Mouse (Mus musculus): ENCODE data around the gene Sco1. TPM values are rescaled to one million over a fixed set of nuclear protein-coding genes. Genes with fewer than 3 reads are reported as not detected.
"Not testable (repeated sequence)": the region's sequence is repeated elsewhere in the genome, so short reads cannot be mapped to it uniquely, and the experiment has no call there.

Sco1 gene
- polyA plus RNA-seq, 1 experiment from 2014 or later = 16.5 TPM

DNA sequence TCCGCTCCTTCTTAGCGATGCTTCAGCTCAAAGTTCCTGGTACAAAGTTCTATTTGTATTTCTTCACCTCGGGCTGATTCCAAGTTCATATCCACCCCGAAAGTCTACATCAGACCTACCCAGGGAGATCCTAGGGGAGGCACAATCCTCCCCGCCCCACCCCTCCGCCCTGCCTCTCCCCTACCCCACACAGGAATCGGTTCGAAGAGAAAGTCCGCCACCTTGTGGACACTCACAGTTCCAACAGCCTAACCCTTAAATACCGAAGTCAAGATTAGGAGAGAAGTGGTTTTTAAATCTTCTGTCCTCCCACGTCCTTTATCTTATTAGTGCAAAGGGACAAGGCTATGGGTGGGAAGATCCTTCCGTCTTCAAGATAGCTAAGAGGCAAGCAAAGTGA is 31.5 kb upstream of the Sco1 start:
- no peak overlapping the region for H3K9ac ChIP-seq (replicated peaks; ENCODE audit: low read depth, low read length)
- ATAC-seq (ENCODE audit: insufficient number of reproducible peaks, insufficient read depth, low FRiP score, low read depth) = peak; percentile 46; the same call in 1 of the 2 replicates
- H3K4me1 ChIP-seq (ENCODE audit: control insufficient read depth, insufficient read depth, low read length) = no peaks in the 10 kb centered on the region
- H3K4me3 ChIP-seq (ENCODE audit: low read depth, low read length) = peak overlapping the region; percentile 13; the same call in 1 of the 2 replicates
- 5% methylated on average over 12 of the region's 12 CpGs for WGBS
- H3K9me3 ChIP-seq (ENCODE audit: control insufficient read depth, low read depth, low read length) = no peaks in the 10 kb centered on the region
- peak overlapping the region; percentile 43 for H3K4me2 ChIP-seq (replicated peaks; ENCODE audit: low read depth, low read length)
- no peaks in the 10 kb centered on the region for H3K27me3 ChIP-seq (ENCODE audit: control insufficient read depth, insufficient read depth, low read length)
- H3K27ac ChIP-seq (ENCODE audit: low read length) = no peak overlapping the region
- no peaks in the 10 kb centered on the region for H3K36me3 ChIP-seq (ENCODE audit: control insufficient read depth, insufficient read depth, low read length)

DNA sequence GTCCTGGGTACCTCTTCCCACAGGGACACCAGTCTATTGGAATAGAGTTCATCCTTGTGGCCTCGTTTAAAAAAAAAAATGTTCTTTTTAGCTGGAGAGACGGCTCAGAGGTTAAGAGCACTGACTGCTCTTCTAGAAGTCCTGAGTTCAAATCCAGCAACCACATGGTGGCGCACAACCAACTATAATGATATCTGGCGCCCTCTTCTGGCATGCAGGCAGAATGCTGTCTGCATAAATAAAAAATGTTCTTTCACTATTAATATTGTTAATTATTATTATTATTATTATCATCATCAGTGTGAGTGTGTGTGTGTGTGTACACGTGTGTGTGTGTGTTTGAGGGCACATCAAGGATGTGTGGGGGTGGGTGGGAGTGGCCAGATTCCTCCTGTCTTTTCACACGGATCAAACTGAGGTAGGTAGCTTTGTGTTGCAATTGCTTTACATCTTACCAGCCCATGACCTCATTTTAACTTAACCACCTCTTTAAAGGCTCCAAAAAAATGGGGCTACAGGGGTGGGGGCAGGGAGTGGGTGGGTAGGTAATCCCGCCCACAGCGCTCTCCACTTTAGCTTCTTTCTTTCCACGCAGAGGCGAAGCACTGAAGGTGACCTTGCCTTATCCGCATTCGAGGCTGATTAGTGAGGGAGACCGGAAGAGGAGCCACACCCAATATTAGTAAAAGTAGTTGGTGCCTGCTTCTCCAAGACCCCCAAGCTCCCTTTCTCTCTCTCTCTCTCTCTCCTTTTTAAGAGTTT is 29.9 kb upstream of the Sco1 start:
- no peak for ATAC-seq (ENCODE audit: insufficient number of reproducible peaks, insufficient read depth, low FRiP score, low read depth)

DNA sequence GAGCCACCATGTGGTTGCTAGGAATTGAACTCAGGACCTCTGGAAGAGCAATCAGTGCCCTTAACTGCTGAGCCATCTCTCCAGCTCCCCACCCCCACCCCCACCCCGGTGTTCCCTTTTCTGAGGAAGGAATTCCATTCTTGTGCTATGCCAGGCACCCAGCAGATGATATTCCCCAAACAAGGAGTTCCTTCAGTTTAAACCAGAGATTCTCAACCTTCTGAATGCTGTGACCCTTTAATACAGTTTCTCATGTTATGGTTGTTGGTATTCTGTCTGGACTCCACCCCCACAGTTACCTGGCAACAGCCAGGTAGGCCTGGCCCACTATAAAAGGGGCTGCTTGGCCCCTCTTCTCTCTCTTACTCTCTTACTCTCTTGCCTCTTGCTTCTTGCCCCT is 29.3 kb upstream of the Sco1 start:
- H3K4me3 ChIP-seq (ENCODE audit: low read depth, low read length); H3K27me3 ChIP-seq (ENCODE audit: control insufficient read depth, insufficient read depth, low read length); H3K9me3 ChIP-seq (ENCODE audit: control insufficient read depth, low read depth, low read length); ATAC-seq (ENCODE audit: insufficient number of reproducible peaks, insufficient read depth, low FRiP score, low read depth); H3K27ac ChIP-seq (ENCODE audit: low read length); H3K4me2 ChIP-seq (replicated peaks; ENCODE audit: low read depth, low read length); H3K4me1 ChIP-seq (ENCODE audit: control insufficient read depth, insufficient read depth, low read length); H3K9ac ChIP-seq (replicated peaks; ENCODE audit: low read depth, low read length); H3K36me3 ChIP-seq (ENCODE audit: control insufficient read depth, insufficient read depth, low read length): not testable (repeated sequence)
- WGBS = 52% methylated on average over 1 of the region's 1 CpGs

More for the DNA sequence above, 29.9 kb upstream of the Sco1 start:
- Histone ChIP-seq H3K9ac (replicated peaks; ENCODE audit: low read depth, low read length) (no peak overlapping the region), H3K4me3 (ENCODE audit: low read depth, low read length) (no peak overlapping the region), H3K36me3 (ENCODE audit: control insufficient read depth, insufficient read depth, low read length) (no peaks in the 10 kb centered on the region), H3K27me3 (ENCODE audit: control insufficient read depth, insufficient read depth, low read length) (no peaks in the 10 kb centered on the region), H3K4me1 (ENCODE audit: control insufficient read depth, insufficient read depth, low read length) (no peaks in the 10 kb centered on the region), H3K9me3 (ENCODE audit: control insufficient read depth, low read depth, low read length) (no peaks in the 10 kb centered on the region), H3K27ac (ENCODE audit: low read length) (no peak overlapping the region), H3K4me2 (replicated peaks; ENCODE audit: low read depth, low read length) (no peak overlapping the region)
- WGBS = 85% methylated on average over 13 of the region's 13 CpGs

DNA sequence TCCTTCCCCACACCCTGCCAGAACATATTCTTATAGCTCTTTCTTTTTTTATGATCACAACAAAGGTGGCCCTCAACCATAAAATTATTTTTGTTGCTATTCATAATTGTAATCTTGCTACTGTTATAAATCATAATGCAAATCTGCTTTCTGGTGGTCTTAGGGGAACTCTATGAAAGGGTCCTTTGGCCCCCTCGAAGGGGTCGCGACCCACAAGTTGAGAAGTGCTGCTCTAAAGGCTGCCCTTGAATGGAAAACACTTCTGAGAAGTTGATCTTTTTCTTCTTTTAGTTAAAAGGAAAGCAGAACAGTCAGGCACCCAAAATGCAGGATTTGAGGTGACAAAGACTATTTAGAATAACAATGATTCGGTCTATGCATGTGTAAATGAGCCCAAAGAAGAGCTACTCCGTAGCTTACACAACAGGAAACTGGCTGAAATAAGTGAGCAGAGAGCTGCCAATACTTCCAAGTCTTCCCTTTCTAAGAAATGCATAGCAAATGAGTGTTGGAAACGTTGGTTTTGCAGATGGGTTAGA is 28.6 kb upstream of the Sco1 start:
- Histone ChIP-seq H3K4me3 (ENCODE audit: low read depth, low read length) (no peak overlapping the region), H3K9ac (replicated peaks; ENCODE audit: low read depth, low read length) (no peak overlapping the region), H3K9me3 (ENCODE audit: control insufficient read depth, low read depth, low read length) (no peaks in the 10 kb centered on the region), H3K4me2 (replicated peaks; ENCODE audit: low read depth, low read length) (no peak overlapping the region), H3K27ac (ENCODE audit: low read length) (no peak overlapping the region), H3K4me1 (ENCODE audit: control insufficient read depth, insufficient read depth, low read length) (no peaks in the 10 kb centered on the region), H3K36me3 (ENCODE audit: control insufficient read depth, insufficient read depth, low read length) (no peaks in the 10 kb centered on the region), H3K27me3 (ENCODE audit: control insufficient read depth, insufficient read depth, low read length) (no peaks in the 10 kb centered on the region)
- ATAC-seq (ENCODE audit: insufficient number of reproducible peaks, insufficient read depth, low FRiP score, low read depth) = no peak
- WGBS = 38% methylated on average over 6 of the region's 6 CpGs

DNA sequence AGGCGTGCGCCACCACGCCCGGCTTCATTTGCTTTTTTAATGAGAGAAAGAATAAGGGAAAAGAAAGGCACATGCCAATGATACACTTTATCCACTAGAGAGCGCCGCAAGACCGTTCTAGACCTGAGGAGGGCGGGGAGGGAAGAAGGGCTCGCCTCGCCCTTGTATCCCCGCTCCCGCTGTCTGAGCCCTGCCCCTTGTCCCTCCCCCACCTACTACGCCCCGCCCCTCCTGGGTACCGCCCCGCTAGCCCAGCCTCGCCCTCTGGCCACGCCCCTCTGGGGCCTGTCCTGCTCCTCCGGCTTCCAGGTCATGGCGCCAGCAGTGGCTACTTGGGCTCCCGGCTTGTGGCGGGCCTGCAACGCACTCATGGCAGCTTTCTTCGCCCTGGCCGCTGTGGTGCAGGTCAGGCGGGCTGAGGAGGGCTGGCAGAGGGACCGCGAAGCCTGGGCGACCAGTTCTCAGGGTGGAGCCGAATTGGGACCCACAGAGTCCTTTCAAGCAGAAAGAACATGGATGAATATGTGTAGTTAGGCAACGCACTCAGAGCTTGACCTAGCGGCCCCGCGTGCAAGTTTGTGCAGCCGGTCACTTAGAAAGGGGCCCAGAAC is 27.5 kb upstream of the Sco1 start, which contains the start of gene Tmem220:
Tmem220 (plus strand) TSS at position 288 of the 611 bp plus-strand sequence.
- under 1% methylated on average over 33 of the region's 35 CpGs for WGBS
- peak within 1 kb of the TSS; percentile 50 for H3K4me2 ChIP-seq (replicated peaks; ENCODE audit: low read depth, low read length)
- no peaks in the 10 kb centered on the region for H3K27me3 ChIP-seq (ENCODE audit: control insufficient read depth, insufficient read depth, low read length)
- ATAC-seq (ENCODE audit: insufficient number of reproducible peaks, insufficient read depth, low FRiP score, low read depth) = peak; percentile 95
- H3K27ac ChIP-seq (ENCODE audit: low read length) = no peak within 1 kb of the TSS
- H3K9ac ChIP-seq (replicated peaks; ENCODE audit: low read depth, low read length) = peak within 1 kb of the TSS; percentile 31; the same call in 1 of the 2 replicates
- H3K4me1 ChIP-seq (ENCODE audit: control insufficient read depth, insufficient read depth, low read length) = no peaks in the 10 kb centered on the region
- no peaks in the 10 kb centered on the region for H3K9me3 ChIP-seq (ENCODE audit: control insufficient read depth, low read depth, low read length)
- no peaks in the 10 kb centered on the region for H3K36me3 ChIP-seq (ENCODE audit: control insufficient read depth, insufficient read depth, low read length)
- H3K4me3 ChIP-seq (ENCODE audit: low read depth, low read length) = peak within 1 kb of the TSS; percentile 38

DNA sequence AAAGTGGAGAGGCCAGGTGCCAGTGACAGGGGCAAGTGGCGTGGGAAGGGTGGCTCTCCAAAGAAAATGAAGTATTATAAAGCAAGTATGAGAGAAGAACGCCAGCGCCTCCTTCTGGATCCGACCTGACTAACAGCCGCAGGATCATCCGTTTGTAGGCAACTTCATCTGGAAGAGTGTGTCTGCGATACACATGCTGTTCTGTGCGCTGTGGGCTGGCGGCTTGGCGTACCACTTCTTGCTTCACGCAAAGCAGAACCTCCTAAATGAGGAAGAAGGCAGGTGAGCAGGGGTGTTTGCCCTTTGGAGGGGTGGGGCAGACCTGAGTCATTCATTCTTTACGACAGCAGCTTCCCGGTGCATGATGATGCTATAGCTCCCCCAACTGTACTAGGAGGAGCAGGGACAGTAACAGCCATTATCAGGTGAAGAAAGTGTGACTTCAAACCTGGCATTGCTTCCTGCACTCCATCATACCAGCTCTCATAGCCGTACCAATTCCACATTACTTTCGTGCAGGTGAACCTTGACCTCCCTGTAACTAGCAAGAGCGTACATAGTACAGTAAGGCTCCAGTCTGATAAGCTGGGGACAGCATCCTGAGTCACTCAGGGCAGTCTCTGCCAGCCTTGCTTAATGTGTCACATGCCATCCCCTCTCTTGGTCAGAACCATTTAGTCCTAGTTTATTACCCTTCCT is 21.4 kb upstream of the Sco1 start:
- Histone ChIP-seq H3K4me1 (ENCODE audit: control insufficient read depth, insufficient read depth, low read length) (no peaks in the 10 kb centered on the region), H3K27ac (ENCODE audit: low read length) (no peak overlapping the region), H3K36me3 (ENCODE audit: control insufficient read depth, insufficient read depth, low read length) (no peaks in the 10 kb centered on the region), H3K9me3 (ENCODE audit: control insufficient read depth, low read depth, low read length) (no peaks in the 10 kb centered on the region), H3K4me3 (ENCODE audit: low read depth, low read length) (no peak overlapping the region), H3K27me3 (ENCODE audit: control insufficient read depth, insufficient read depth, low read length) (no peaks in the 10 kb centered on the region), H3K4me2 (replicated peaks; ENCODE audit: low read depth, low read length) (no peak overlapping the region), H3K9ac (replicated peaks; ENCODE audit: low read depth, low read length) (no peak overlapping the region)
- no peak for ATAC-seq (ENCODE audit: insufficient number of reproducible peaks, insufficient read depth, low FRiP score, low read depth)
- WGBS = 56% methylated on average over 16 of the region's 16 CpGs

DNA sequence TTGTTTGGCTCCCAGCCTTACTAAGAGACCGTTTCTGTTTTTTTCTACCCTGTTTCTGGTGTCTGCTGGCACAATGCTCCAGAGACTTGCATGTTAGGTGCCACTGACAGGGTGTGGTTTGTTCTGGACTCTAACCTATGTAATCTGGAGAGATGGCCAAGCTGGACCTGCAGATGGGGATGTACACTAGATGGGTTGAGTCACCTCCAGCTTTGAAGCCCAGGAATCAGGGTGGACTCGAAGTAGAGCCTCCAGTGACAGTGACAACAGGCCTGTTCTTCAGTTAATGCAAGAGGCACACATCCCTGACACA is 20.9 kb upstream of the Sco1 start:
- no peak overlapping the region for H3K4me3 ChIP-seq (ENCODE audit: low read depth, low read length)
- 74% methylated on average over 2 of the region's 2 CpGs for WGBS
- no peak overlapping the region for H3K27ac ChIP-seq (ENCODE audit: low read length)
- H3K9ac ChIP-seq (replicated peaks; ENCODE audit: low read depth, low read length) = no peak overlapping the region
- H3K9me3 ChIP-seq (ENCODE audit: control insufficient read depth, low read depth, low read length) = no peaks in the 10 kb centered on the region
- H3K4me2 ChIP-seq (replicated peaks; ENCODE audit: low read depth, low read length) = no peak overlapping the region
- H3K36me3 ChIP-seq (ENCODE audit: control insufficient read depth, insufficient read depth, low read length) = peaks cover under 1% of the 10 kb centered on the region; the same call in 1 of the 2 replicates
- H3K4me1 ChIP-seq (ENCODE audit: control insufficient read depth, insufficient read depth, low read length) = no peaks in the 10 kb centered on the region
- no peak for ATAC-seq (ENCODE audit: insufficient number of reproducible peaks, insufficient read depth, low FRiP score, low read depth)
- no peaks in the 10 kb centered on the region for H3K27me3 ChIP-seq (ENCODE audit: control insufficient read depth, insufficient read depth, low read length)

DNA sequence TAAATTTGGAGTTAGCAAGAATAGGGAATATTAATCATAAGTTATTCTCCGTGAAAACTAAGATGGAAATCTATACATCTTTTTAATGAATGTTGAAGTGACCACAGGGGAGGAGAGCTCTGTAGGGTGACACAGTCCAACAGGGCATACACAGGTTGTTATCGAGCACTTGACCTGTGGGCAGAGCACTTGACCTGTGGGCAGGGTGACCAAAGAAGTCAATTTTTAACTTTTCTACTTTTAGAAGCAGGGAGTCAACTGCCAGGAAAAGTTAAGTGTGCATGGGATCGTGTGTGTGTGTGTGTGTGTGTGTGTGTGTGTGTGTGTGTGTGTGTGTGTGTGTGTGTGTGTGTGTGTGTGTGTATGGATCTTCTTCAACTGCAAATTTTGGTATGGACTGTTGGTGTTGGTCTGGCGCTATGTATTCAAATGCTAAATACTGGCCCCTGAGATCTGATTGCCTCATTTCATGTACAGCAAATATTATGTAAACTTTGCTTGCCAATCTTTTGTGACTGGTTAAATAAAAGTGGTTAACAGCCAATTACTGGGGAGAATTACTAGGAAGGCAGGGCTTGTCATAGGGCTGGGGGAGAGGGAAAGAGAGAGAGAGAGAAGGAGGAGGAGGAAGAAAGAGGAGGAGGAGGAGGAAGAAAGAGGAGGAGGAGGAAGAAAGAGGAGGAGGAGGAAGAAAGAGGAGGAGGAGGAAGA is 17.5 kb upstream of the Sco1 start:
- Histone ChIP-seq H3K27ac (ENCODE audit: low read length) (no peak overlapping the region), H3K9me3 (ENCODE audit: control insufficient read depth, low read depth, low read length) (no peaks in the 10 kb centered on the region), H3K36me3 (ENCODE audit: control insufficient read depth, insufficient read depth, low read length) (peaks cover 20% of the 10 kb centered on the region), H3K9ac (replicated peaks; ENCODE audit: low read depth, low read length) (no peak overlapping the region), H3K27me3 (ENCODE audit: control insufficient read depth, insufficient read depth, low read length) (no peaks in the 10 kb centered on the region), H3K4me1 (ENCODE audit: control insufficient read depth, insufficient read depth, low read length) (no peaks in the 10 kb centered on the region), H3K4me3 (ENCODE audit: low read depth, low read length) (no peak overlapping the region), H3K4me2 (replicated peaks; ENCODE audit: low read depth, low read length) (no peak overlapping the region)
- WGBS = 72% methylated on average over 4 of the region's 4 CpGs
- no peak for ATAC-seq (ENCODE audit: insufficient number of reproducible peaks, insufficient read depth, low FRiP score, low read depth)
